Mouse (Mus musculus): ENCODE measurements around the gene Slc22a7.

Slc22a7 gene

DNA sequence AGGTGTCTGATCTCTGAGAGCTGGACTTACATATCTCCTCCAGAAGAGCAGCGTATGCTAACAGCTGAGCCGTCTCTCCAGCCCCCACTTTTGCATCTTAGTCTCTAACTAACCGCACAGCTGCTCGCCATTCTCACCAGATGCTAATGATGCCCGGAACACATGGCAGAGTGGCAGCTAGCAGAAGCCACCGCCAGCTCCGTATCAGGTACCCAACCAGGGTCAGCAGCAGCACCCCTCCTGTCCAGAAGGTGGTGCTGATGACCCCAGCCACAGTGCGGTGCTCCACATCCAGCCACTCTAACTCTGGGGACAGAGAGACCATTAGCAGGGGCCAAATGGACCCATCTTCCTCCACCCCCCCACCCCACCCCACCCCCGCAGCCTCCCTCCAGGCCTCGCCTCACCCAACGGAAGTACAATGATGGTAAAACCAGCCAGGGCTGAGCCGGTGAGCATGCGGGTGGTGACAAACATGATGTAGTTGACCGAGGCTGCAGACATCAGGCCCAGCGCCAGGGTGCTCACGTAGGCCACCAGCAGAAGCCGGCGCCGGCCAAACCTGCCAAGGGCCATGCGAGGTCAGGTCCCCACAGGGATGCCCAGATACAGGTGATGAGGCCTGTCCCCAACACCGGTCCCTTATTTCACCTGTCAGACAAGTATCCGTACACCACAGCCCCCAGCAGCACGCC is 1.4 kb downstream of the Slc22a7 start:
- no peak for DNase-seq (ENCODE audit: extremely low read depth, low read depth)

DNA sequence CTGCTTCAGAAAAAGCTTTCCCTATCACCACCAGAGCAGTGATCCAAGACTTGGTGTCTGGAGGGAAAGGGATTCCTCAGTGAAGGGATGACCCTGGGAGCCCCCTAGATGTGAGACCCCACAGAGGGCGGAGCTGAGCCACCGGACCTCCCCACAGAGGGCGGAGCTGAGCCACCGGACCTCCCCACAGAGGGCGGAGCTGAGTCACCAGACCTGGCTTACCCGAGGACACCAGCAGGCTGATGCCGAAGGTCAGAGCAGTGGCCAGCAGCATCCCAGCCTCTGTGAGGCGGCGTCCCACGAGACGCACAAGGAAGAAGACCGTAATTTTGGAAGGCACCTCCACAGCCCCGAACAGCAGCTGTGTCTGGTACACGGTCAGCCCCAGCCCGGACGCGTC is 4.6 kb downstream of the Slc22a7 start:
- no peak for DNase-seq (ENCODE audit: extremely low read depth, low read depth)

DNA sequence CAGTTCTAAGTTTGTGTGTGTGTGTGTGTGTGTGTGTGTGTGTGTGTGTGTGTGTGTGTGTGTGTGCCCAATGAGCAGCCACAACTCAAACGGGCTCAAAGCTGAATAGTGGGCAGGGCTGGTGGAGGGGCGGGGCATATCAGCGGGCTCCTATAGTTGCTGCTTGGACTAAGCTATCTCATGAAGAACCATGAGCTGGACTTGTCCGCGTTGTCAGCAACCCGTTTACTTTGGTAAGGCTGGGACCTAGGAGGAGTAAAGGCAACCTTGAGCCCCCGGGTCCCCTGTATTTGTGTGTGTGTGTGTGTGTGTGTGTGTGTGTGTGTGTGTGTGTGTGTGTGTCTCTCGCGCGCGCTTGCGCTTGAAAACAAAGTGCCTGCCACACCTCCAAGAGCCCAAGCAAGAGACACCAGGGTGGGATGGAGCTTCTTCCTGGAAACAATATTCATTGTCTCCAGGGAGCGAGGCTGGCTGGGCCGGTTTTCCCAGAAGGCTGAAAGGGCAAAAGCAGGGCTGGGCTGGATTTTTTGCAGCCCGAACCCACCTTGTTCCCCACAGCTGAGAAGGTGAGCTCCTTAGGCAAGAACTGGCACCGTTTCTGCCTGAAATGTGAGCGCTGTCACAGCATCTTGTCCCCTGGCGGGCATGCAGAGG is 9.4 kb downstream of the Slc22a7 start, which contains the start of gene Crip3:
TSS of gene Crip3 (plus strand) at position 166 of the 654 bp plus-strand sequence.
- DNase-seq (ENCODE audit: extremely low read depth, low read depth) = no peak

DNA sequence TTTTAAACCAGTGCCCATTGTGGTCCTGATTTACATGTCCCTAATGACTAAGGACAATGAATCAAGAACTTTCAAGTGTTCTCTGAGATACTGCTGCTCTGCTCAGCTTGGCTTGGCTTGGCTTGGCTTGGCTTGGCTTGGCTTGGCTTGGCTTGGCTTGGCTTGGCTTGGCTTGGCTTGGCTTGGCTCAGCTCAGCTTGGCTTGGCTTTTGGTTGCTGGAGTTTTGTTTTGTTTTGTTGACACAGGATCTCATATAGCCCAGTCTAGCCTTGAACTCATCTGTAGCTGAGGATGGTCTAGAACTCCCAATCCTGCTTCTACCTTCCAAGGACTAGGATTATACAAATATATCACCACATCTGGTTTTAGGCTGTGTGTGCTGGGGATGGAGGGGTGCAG is 11.8 kb downstream of the Slc22a7 start:
- no peak for DNase-seq (ENCODE audit: extremely low read depth, low read depth)

DNA sequence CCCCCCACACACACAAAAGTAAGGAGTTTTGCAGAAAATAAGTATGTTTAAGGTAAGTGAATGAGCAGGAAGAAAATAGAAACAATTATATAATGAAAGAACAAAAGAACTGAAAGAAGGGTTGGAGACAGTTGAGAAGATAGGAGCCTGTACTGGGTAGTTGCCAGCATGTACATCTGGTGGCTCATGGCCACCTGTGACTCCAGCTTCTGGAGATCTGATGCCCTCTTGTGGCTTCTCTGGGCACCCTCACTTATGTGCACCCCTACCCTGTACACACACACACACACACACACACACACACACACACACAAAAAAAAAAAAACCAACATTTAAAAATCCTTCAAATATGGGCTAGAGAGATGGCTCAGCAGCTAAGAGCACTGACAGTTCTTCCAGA is 18.5 kb downstream of the Slc22a7 start:
- peak; percentile 18 for DNase-seq (ENCODE audit: extremely low read depth, low read depth)

DNA sequence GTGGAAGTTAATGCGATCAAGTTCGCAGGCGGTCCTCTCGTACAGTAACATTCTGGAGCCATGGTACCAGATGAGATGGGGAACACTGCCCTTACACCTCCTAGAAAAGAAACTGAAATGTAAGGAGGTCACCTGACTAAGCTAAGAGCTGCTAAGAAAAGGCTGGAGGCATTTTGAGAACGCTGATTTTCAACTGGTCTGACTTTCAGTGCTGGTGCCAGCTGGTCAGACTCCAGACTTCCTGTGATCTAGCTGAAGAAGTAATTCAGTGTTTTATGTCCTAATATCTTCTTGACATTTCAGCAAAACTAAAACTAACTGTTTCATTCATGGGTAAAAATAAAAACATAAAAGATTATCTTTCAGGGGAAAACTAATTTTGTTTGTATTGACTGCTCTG is 19.6 kb downstream of the Slc22a7 start:
- no peak for DNase-seq (ENCODE audit: extremely low read depth, low read depth)

DNA sequence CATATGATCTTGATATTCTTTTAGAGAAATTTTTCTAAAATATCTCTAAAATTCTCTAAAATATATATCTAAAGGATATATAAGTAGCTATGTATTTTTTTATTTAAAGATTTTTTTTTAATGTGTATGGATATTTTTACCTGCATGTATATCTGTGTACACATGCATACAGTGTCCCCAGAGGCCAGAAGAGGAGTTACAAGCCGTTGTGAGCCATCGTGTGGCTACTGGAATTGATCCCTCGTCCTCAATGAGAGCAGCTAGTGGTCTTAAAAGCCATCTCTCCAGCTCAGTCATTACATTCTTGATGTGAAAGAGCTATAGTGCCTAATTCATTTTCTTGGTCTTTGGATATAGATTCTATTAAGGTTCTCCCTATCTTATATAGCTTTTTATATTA is 29.8 kb downstream of the Slc22a7 start:
- DNase-seq (ENCODE audit: extremely low read depth, low read depth) = no peak

DNA sequence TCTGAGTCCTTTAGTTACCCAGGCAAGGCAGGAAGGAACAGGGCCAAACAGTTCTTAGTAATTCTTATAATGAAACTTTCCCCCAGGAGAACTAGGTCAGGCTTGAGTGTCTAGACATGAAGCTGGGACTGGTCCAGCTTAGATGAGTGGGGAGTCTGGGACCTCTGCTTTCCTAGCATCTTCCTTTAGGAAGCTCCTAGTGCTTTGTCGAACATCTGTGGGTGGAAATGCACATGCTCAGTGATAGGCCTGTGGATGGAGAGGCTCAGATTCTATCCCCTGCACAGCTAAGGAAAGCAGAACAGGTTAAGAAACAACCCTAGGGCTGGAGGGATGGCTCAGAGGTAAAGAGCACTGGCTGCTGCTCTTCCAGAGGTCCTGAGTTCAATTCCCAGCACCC is 43.6 kb downstream of the Slc22a7 start:
- DNase-seq (ENCODE audit: extremely low read depth, low read depth) = no peak

DNA sequence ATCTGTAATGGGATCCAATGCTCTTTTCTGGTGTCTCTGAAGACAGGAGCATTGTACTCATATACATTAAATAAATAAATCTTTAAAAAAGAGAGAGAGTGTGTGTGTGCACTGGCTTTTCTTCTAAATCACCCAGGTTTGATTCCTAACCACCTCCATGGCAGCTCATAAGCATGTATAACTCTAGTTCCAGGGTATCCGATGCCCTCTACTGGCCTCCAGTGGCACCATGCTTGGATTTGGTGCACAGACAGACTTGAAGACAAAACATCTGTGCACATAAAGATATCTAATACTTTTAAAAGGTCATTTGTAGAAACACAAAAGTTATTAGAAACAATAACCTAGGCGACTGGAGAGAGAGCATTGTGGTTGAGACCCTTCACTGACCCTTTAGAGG is 45.2 kb downstream of the Slc22a7 start:
- DNase-seq (ENCODE audit: extremely low read depth, low read depth) = no peak

DNA sequence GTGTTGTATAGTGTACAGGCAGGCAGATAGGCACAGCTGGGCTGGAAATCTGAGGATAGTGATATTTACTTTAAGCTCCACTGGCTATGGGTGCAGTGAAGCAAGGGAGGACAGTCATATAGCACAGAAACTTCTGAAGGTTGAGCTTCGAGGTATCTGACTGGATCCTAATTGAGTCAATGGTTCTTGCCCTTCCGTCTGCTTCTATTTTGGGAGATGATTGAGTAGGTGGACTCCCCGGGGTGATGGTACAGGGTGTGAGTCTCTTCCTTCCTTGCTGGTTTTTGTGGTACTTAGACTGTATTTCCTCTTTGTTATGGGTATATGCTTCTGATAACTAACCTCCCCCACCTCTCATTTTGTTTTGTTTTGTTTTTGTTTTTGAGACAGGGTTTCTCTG is 50.1 kb downstream of the Slc22a7 start:
- DNase-seq (ENCODE audit: extremely low read depth, low read depth) = no peak

DNA sequence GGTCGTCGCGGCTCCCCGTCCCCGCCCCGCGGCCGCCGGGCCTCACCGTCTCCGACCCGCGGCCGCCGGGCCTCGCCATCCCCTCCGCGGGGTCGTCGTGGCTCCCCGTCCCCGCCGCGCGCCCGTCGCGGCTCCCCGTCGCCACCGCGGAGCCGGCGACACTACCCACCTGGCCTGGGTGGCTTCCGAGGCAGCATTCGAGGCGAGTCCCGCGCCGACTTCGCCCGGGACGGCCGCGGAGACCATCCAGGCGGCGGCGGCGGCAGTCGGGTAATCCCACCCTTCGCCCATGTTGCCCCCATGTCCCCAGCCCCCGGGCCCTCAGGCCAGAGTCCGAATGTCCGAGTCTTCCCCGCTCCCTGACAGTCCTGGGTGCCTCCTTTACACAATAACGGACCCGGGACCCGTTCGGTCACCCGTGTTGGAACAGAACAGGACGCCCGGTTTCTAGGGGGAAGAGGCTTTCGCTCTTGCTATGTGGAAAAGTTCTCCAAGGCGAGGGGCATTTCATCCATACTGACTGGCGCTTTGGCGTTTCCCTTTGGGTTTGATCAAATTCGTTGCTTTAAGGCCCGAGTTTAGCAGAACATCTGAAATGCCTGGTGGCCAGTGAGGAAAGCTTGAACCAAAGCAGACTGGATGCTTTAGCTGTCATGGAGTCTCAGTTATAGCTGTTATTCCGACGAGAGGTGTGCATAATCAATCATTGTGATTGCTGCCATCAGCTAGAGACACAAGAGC is 54.0 kb downstream of the Slc22a7 start:
- DNase-seq (ENCODE audit: extremely low read depth, low read depth) = no peak

DNA sequence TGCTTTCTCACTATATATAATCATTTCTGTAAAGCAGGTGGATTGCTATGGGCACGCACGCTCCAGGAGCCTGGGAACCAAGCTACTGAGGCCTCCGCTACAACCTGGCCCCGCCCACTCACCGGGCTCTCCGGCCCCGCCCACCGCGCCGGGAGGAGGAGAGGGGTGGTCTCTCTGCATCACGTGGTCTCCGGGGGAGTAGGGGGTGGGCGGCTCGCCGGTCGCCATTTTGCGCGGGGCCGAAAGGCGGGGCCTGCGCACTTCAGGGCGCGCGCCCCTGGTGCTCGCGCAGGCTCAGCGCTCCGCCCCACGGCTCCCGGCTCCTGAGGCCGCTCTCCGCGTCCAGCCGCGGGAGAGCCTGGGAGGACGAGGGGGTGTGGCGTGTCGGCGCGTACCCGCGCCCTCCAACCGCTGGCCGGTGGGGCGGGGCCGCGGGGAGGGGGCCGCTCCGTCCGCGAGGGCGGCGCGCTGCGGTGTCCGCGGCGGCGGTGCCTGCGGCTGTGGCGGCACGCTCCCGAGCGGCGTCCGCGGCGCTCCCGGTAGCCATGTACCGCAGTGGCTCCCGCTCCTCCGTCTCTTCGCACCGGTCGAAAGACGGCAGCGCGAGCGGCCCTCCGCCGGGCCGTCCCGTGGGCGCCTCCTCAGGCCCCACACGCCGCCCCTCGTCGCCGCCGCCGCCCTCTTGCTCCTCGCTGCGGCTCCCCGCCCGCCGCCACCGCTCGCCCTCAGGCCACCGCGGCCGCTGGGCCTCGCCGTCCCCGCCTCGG is 54.8 kb downstream of the Slc22a7 start, which contains the start of gene Zfp318:
TSS of gene Zfp318 (plus strand) at position 438 of the 767 bp plus-strand sequence.
- peak; percentile 68 for DNase-seq (ENCODE audit: extremely low read depth, low read depth)
